Mouse (Mus musculus): Measurements from ENCODE around the gene Proser1. TPM values are rescaled to one million over a fixed set of nuclear protein-coding genes. Genes with fewer than 3 reads are reported as not detected.

Proser1 gene
- polyA plus RNA-seq, 1 experiment from 2014 or later = 13.7 TPM

- ATAC-seq = no peak
- no peak overlapping the region for H3K9ac ChIP-seq (ENCODE audit: low read length)
- no peaks in the 10 kb centered on the region for H3K9me3 ChIP-seq (replicated peaks; ENCODE audit: control insufficient read depth, low read length)
- peaks cover 71% of the 10 kb centered on the region for H3K36me3 ChIP-seq (ENCODE audit: control insufficient read depth, insufficient read depth, low read length)
- 97% methylated on average over 5 of the region's 5 CpGs for WGBS
- no peak overlapping the region for H3K4me2 ChIP-seq (ENCODE audit: low read length)
- H3K27ac ChIP-seq (ENCODE audit: low read depth, low read length) = no peak overlapping the region
- H3K27me3 ChIP-seq (replicated peaks; ENCODE audit: control insufficient read depth, insufficient read depth, low read length) = no peaks in the 10 kb centered on the region
- peaks cover 2% of the 10 kb centered on the region; the same call in 1 of the 2 replicates for H3K4me1 ChIP-seq (ENCODE audit: control insufficient read depth, insufficient read depth, low read length)
- DNase-seq (ENCODE audit: low spot score) = no peak
- no peak overlapping the region for H3K4me3 ChIP-seq (ENCODE audit: low read depth, low read length)
These were observed 8.6 kb downstream of the Proser1 start for GRCm38 (mm10) chr3:53472061-53472460.

GRCm38 (mm10) chr3:53474179-53474578, 10.7 kb downstream of the Proser1 start:
- H3K36me3 ChIP-seq (ENCODE audit: control insufficient read depth, insufficient read depth, low read length) = peaks cover 92% of the 10 kb centered on the region
- no peak overlapping the region for H3K4me3 ChIP-seq (ENCODE audit: low read depth, low read length)
- no peak overlapping the region for H3K9ac ChIP-seq (ENCODE audit: low read length)
- no peaks in the 10 kb centered on the region for H3K4me1 ChIP-seq (ENCODE audit: control insufficient read depth, insufficient read depth, low read length)
- no peak overlapping the region for H3K27ac ChIP-seq (ENCODE audit: low read depth, low read length)
- ATAC-seq = no peak
- no peaks in the 10 kb centered on the region for H3K9me3 ChIP-seq (replicated peaks; ENCODE audit: control insufficient read depth, low read length)
- no peak for DNase-seq (ENCODE audit: low spot score)
- no peaks in the 10 kb centered on the region for H3K27me3 ChIP-seq (replicated peaks; ENCODE audit: control insufficient read depth, insufficient read depth, low read length)
- WGBS = 56% methylated on average over 4 of the region's 4 CpGs
- H3K4me2 ChIP-seq (ENCODE audit: low read length) = no peak overlapping the region

GRCm38 (mm10) chr3:53475889-53476288, 12.4 kb downstream of the Proser1 start:
- Histone ChIP-seq H3K36me3 (ENCODE audit: control insufficient read depth, insufficient read depth, low read length) (peaks cover 95% of the 10 kb centered on the region), H3K27me3 (replicated peaks; ENCODE audit: control insufficient read depth, insufficient read depth, low read length) (no peaks in the 10 kb centered on the region)
- peak; percentile 68 for DNase-seq (ENCODE audit: low spot score)

GRCm38 (mm10) chr3:53477468-53477867, 14.0 kb downstream of the Proser1 start:
- H3K9ac ChIP-seq (ENCODE audit: low read length) = no peak overlapping the region
- H3K4me1 ChIP-seq (ENCODE audit: control insufficient read depth, insufficient read depth, low read length) = no peaks in the 10 kb centered on the region
- H3K4me2 ChIP-seq (ENCODE audit: low read length) = no peak overlapping the region
- WGBS = 90% methylated on average over 17 of the region's 17 CpGs
- no peaks in the 10 kb centered on the region for H3K9me3 ChIP-seq (replicated peaks; ENCODE audit: control insufficient read depth, low read length)
- H3K4me3 ChIP-seq (ENCODE audit: low read depth, low read length) = no peak overlapping the region
- H3K27me3 ChIP-seq (replicated peaks; ENCODE audit: control insufficient read depth, insufficient read depth, low read length) = no peaks in the 10 kb centered on the region
- ATAC-seq = no peak
- H3K27ac ChIP-seq (ENCODE audit: low read depth, low read length) = no peak overlapping the region
- DNase-seq (ENCODE audit: low spot score) = no peak
- peaks cover 93% of the 10 kb centered on the region for H3K36me3 ChIP-seq (ENCODE audit: control insufficient read depth, insufficient read depth, low read length)

More at GRCm38 (mm10) chr3:53475889-53476288, 12.4 kb downstream of the Proser1 start:
- Histone ChIP-seq H3K27ac (ENCODE audit: low read depth, low read length) (no peak overlapping the region), H3K9ac (ENCODE audit: low read length) (no peak overlapping the region), H3K9me3 (replicated peaks; ENCODE audit: control insufficient read depth, low read length) (no peaks in the 10 kb centered on the region), H3K4me3 (ENCODE audit: low read depth, low read length) (no peak overlapping the region), H3K4me2 (ENCODE audit: low read length) (no peak overlapping the region), H3K4me1 (ENCODE audit: control insufficient read depth, insufficient read depth, low read length) (no peaks in the 10 kb centered on the region)
- 61% methylated on average over 6 of the region's 6 CpGs for WGBS
- peak; percentile 65; the same call in 1 of the 2 replicates for ATAC-seq

- Histone ChIP-seq H3K27me3 (replicated peaks; ENCODE audit: control insufficient read depth, insufficient read depth, low read length) (no peaks in the 10 kb centered on the region), H3K27ac (ENCODE audit: low read depth, low read length) (no peak overlapping the region), H3K9ac (ENCODE audit: low read length) (no peak overlapping the region), H3K36me3 (ENCODE audit: control insufficient read depth, insufficient read depth, low read length) (peaks cover 88% of the 10 kb centered on the region), H3K4me1 (ENCODE audit: control insufficient read depth, insufficient read depth, low read length) (no peaks in the 10 kb centered on the region), H3K4me2 (ENCODE audit: low read length) (no peak overlapping the region), H3K9me3 (replicated peaks; ENCODE audit: control insufficient read depth, low read length) (no peaks in the 10 kb centered on the region), H3K4me3 (ENCODE audit: low read depth, low read length) (no peak overlapping the region)
- WGBS = 97% methylated on average over 30 of the region's 30 CpGs
- no peak for DNase-seq (ENCODE audit: low spot score)
- ATAC-seq = no peak; the same call in 1 of the 2 replicates
These were observed 15.1 kb downstream of the Proser1 start for GRCm38 (mm10) chr3:53478419-53479046.

GRCm38 (mm10) chr3:53483414-53484059, 20.1 kb downstream of the Proser1 start:
- Histone ChIP-seq H3K27ac (ENCODE audit: low read depth, low read length) (no peak overlapping the region), H3K4me1 (ENCODE audit: control insufficient read depth, insufficient read depth, low read length) (no peaks in the 10 kb centered on the region), H3K9me3 (replicated peaks; ENCODE audit: control insufficient read depth, low read length) (no peaks in the 10 kb centered on the region), H3K4me2 (ENCODE audit: low read length) (no peak overlapping the region), H3K4me3 (ENCODE audit: low read depth, low read length) (no peak overlapping the region), H3K9ac (ENCODE audit: low read length) (no peak overlapping the region), H3K36me3 (ENCODE audit: control insufficient read depth, insufficient read depth, low read length) (peaks cover 43% of the 10 kb centered on the region), H3K27me3 (replicated peaks; ENCODE audit: control insufficient read depth, insufficient read depth, low read length) (no peaks in the 10 kb centered on the region)
- ATAC-seq = no peak
- DNase-seq (ENCODE audit: low spot score) = no peak
- 89% methylated on average over 8 of the region's 8 CpGs for WGBS

- Histone ChIP-seq H3K9ac (ENCODE audit: low read length) (no peak overlapping the region), H3K4me1 (ENCODE audit: control insufficient read depth, insufficient read depth, low read length) (no peaks in the 10 kb centered on the region), H3K4me3 (ENCODE audit: low read depth, low read length) (no peak overlapping the region), H3K4me2 (ENCODE audit: low read length) (no peak overlapping the region), H3K27me3 (replicated peaks; ENCODE audit: control insufficient read depth, insufficient read depth, low read length) (no peaks in the 10 kb centered on the region), H3K9me3 (replicated peaks; ENCODE audit: control insufficient read depth, low read length) (no peaks in the 10 kb centered on the region), H3K27ac (ENCODE audit: low read depth, low read length) (no peak overlapping the region), H3K36me3 (ENCODE audit: control insufficient read depth, insufficient read depth, low read length) (peaks cover 15% of the 10 kb centered on the region)
- no peak for ATAC-seq
- DNase-seq (ENCODE audit: low spot score) = no peak
- WGBS = 89% methylated on average over 10 of the region's 10 CpGs
These were observed 23.1 kb downstream of the Proser1 start for GRCm38 (mm10) chr3:53486561-53486960.

- Histone ChIP-seq H3K27ac (ENCODE audit: low read depth, low read length) (no peak overlapping the region), H3K27me3 (replicated peaks; ENCODE audit: control insufficient read depth, insufficient read depth, low read length) (no peaks in the 10 kb centered on the region), H3K4me1 (ENCODE audit: control insufficient read depth, insufficient read depth, low read length) (no peaks in the 10 kb centered on the region), H3K36me3 (ENCODE audit: control insufficient read depth, insufficient read depth, low read length) (peaks cover 10% of the 10 kb centered on the region), H3K4me2 (ENCODE audit: low read length) (no peak overlapping the region), H3K9ac (ENCODE audit: low read length) (no peak overlapping the region), H3K9me3 (replicated peaks; ENCODE audit: control insufficient read depth, low read length) (no peaks in the 10 kb centered on the region), H3K4me3 (ENCODE audit: low read depth, low read length) (no peak overlapping the region)
- ATAC-seq (no peak), DNase-seq (ENCODE audit: low spot score) (no peak)
- WGBS = 85% methylated on average over 9 of the region's 9 CpGs
These were observed 23.6 kb downstream of the Proser1 start for GRCm38 (mm10) chr3:53486996-53487576.

- Histone ChIP-seq H3K4me2 (ENCODE audit: low read length) (no peak within 1 kb of the TSS), H3K27me3 (replicated peaks; ENCODE audit: control insufficient read depth, insufficient read depth, low read length) (no peaks in the 10 kb centered on the region), H3K4me3 (ENCODE audit: low read depth, low read length) (no peak within 1 kb of the TSS), H3K9me3 (replicated peaks; ENCODE audit: control insufficient read depth, low read length) (no peaks in the 10 kb centered on the region), H3K9ac (ENCODE audit: low read length) (no peak within 1 kb of the TSS), H3K36me3 (ENCODE audit: control insufficient read depth, insufficient read depth, low read length) (0 out of 2 replicates have a peak, but pooled peaks cover 3% of the 10 kb centered on the region), H3K4me1 (ENCODE audit: control insufficient read depth, insufficient read depth, low read length) (no peaks in the 10 kb centered on the region), H3K27ac (ENCODE audit: low read depth, low read length) (no peak within 1 kb of the TSS)
- DNase-seq (ENCODE audit: low spot score) (no peak), ATAC-seq (no peak)
- WGBS = 81% methylated on average over 6 of the region's 6 CpGs
These were observed 24.9 kb downstream of the Proser1 start, which contains the start of gene Stoml3 for GRCm38 (mm10) chr3:53488353-53488752. TSS of gene Stoml3 (plus strand) at chr3:53488653.
